Mouse (Mus musculus) midbrain, embryonic 14.5 days (tissue): ENCODE data around the gene Hkdc1. TPM values are rescaled to one million over a fixed set of nuclear protein-coding genes. Genes with fewer than 3 reads are reported as not detected.
A peak's percentile ranks its signal among the peaks of the same experiment; 100 is the strongest.

Experiments
- ATAC-seq: fragments of 200-750 bp; cut with Nextera tagmentation; 2 replicates; pipeline ENCODE4 v1.8.0; 2017; ENCODE audit warnings: moderate number of reproducible peaks, moderate library complexity; ENCODE audit not compliant: low FRiP score, low TSS enrichment
- DNase-seq: peaks from one replicate; pipeline ENCODE4 v3.0.0-alpha.2; 2015
- H3K27ac ChIP-seq: fragments of 300-500 bp; sonication (generic); replicated peaks from 2 replicates; pipeline ENCODE4 v1.5.1; 2014; ENCODE audit warnings: mild to moderate bottlenecking, low read depth, low read length, moderate library complexity
- H3K27me3 ChIP-seq: fragments of 300-500 bp; sonication (generic); 2 replicates; pipeline ENCODE4 v1.6.1; 2014; ENCODE audit warnings: low read length, control low read depth, mixed read lengths; ENCODE audit not compliant: control insufficient read depth, insufficient read depth
- H3K36me3 ChIP-seq: fragments of 300-500 bp; sonication (generic); 2 replicates; pipeline ENCODE4 v1.6.1; 2014; ENCODE audit warnings: low read length, control low read depth; ENCODE audit not compliant: control insufficient read depth, insufficient read depth
- H3K4me1 ChIP-seq: fragments of 300-500 bp; sonication (generic); 2 replicates; pipeline ENCODE4 v1.6.1; 2014; ENCODE audit warnings: mild to moderate bottlenecking, antibody characterized with exemption, low read length, control low read depth; ENCODE audit not compliant: control insufficient read depth, insufficient read depth
- H3K4me2 ChIP-seq: fragments of 300-500 bp; sonication (generic); 2 replicates; pipeline ENCODE4 v1.6.1; 2014; ENCODE audit warnings: mild to moderate bottlenecking, low read length, moderate library complexity
- H3K4me3 ChIP-seq: fragments of 300-500 bp; sonication (generic); replicated peaks from 2 replicates; pipeline ENCODE4 v1.5.1; 2014; ENCODE audit warnings: low read depth, low read length
- H3K9ac ChIP-seq: fragments of 300-500 bp; sonication (generic); replicated peaks from 2 replicates; pipeline ENCODE4 v1.6.1; 2014; ENCODE audit warnings: mild to moderate bottlenecking, low read length, moderate library complexity
- H3K9me3 ChIP-seq: fragments of 300-500 bp; sonication (generic); 2 replicates; pipeline ENCODE4 v1.6.1; 2016; ENCODE audit warnings: low read length, control low read depth, mixed read lengths; ENCODE audit not compliant: control insufficient read depth
- WGBS: fragments of 180-500 bp; shearing (Covaris S2); extraction: QIAGEN DNeasy Blood & Tissue Kit; methylation state at CpG from one replicate; pipeline ENCODE4 v1.1.7; 2014; 5-methylcytosine and 5-hydroxymethylcytosine counted together
- polyA plus RNA-seq: library from polyadenylated mRNA; unstranded; fragments of >200 nt; fragmentation: Nextera tagmentation; extraction: Ambion mirVana; gene quantifications from 2 replicates; pipeline ENCODE4 v1.2.1, GENCODE M21; 2014

The Hkdc1 gene
- polyA plus RNA-seq, 1 experiment from 2014 or later = 0.29 TPM

DNA sequence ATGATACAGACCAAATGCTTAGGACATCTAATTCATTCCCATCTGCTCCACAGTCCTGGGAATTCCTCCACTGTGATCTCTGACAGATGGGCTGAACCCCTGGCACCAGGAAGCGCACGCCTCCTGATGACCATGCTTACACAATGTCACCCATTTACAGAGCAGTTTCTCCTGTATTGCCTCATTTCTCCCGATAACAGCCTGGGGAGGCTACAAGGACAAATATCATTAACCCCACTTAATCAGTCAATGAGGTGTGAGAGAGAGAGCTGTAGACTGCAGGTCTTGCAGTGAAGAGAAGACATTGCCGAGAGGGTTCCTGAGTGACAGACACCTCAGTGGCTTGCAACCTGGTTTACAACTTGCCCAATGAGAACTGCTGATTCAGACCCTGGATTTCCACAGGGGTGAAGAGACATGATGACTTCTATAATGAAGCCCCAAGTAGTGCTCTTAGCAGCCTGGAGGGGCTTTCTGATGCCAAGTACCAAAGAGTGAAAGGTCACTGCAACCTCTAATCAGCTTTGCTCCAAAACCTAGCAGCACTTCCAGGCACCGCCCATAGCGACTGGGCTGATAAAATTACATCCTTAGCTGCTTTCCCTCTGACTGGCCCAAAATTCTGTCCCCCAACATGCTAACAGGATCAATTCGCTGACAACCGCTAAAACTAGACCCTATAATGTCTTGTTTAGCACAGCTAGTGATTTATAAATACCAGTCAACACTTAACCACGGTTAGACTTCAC is 78.1 kb downstream of the Hkdc1 start:
- no peak overlapping the region for H3K4me3 ChIP-seq
- H3K4me1 ChIP-seq = peaks cover 11% of the 10 kb centered on the region; the same call in 1 of the 2 replicates
- WGBS = 91% methylated on average over 9 of the region's 9 CpGs
- no peaks in the 10 kb centered on the region for H3K36me3 ChIP-seq
- no peak overlapping the region for H3K27ac ChIP-seq
- H3K27me3 ChIP-seq = no peaks in the 10 kb centered on the region
- no peak overlapping the region for H3K9ac ChIP-seq
- no peak for DNase-seq
- ATAC-seq = no peak
- no peaks in the 10 kb centered on the region for H3K9me3 ChIP-seq
- H3K4me2 ChIP-seq = no peak overlapping the region

DNA sequence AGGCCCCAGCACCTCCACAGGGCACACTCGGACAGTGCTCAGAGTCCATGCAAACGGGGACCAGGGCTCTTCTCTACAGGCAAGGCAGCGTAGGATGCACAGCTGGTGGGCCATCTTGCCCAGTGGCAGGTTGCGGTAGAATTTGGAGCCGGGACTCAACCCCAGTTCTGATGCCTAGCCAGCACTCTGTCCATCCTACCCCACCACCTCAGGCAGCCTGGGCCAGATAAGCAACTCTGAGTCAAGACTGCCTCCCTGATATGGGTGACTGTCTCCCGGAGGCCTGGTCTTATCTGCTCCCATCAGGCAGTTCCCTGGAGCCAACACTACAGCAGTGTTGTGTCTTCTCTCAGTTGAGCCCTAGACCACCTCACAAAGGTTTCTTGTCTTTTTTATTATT is 79.8 kb downstream of the Hkdc1 start:
- no peak for DNase-seq
- Histone ChIP-seq H3K9me3 (no peaks in the 10 kb centered on the region), H3K4me1 (peaks cover 20% of the 10 kb centered on the region), H3K4me2 (no peak overlapping the region), H3K27me3 (no peaks in the 10 kb centered on the region), H3K4me3 (no peak overlapping the region), H3K36me3 (no peaks in the 10 kb centered on the region), H3K9ac (no peak overlapping the region), H3K27ac (no peak overlapping the region)
- no peak for ATAC-seq
- 90% methylated on average over 6 of the region's 6 CpGs for WGBS

DNA sequence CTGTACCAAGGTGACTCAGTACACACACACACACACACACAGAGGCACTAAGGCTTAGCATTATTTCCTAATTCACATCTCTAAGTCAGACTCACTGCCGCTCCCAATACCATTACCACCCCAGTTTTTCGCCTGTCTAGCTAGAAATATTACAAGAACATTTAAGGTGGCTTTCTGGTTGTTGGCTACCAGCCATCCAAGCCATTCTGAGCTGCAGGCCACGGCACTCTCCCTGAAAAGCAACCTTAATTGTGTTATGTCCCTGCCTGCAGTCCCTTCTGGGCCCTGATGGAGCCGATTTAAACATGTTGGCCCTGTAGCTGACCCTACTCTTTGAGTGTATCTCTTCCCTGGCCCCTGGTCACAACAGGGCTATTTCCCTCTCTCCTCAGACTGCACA is 80.3 kb downstream of the Hkdc1 start:
- H3K4me1 ChIP-seq = peaks cover 20% of the 10 kb centered on the region
- H3K4me3 ChIP-seq = no peak overlapping the region
- DNase-seq (no peak), ATAC-seq (no peak)
- 93% methylated on average over 4 of the region's 4 CpGs for WGBS
- H3K36me3 ChIP-seq = no peaks in the 10 kb centered on the region
- no peaks in the 10 kb centered on the region for H3K9me3 ChIP-seq
- no peaks in the 10 kb centered on the region for H3K27me3 ChIP-seq
- no peak overlapping the region for H3K27ac ChIP-seq
- no peak overlapping the region for H3K4me2 ChIP-seq
- no peak overlapping the region for H3K9ac ChIP-seq

DNA sequence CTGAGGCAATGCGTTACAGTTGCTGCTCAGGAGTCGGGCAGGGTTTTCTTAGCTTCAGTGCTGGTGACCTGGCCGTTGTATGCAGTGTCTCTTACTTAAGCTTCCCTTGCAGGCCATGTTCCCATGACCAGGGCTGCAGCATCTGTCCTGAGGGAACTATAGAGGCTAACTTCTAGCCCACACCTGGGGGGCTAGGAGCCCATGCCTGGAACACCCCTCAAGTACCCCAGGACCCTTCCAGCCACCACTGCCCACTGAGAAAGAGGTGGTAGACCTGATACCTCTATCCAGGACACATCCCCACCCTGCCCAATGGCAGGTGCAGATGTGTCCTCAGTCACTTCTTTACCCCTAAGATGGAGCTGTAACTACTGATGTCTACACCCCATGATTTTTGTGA is 81.3 kb downstream of the Hkdc1 start:
- H3K4me3 ChIP-seq = peak overlapping the region; percentile 71
- H3K27ac ChIP-seq = peak overlapping the region; percentile 85
- peaks cover 20% of the 10 kb centered on the region for H3K4me1 ChIP-seq
- peak overlapping the region; percentile 82 for H3K9ac ChIP-seq
- H3K27me3 ChIP-seq = no peaks in the 10 kb centered on the region
- 26% methylated on average over 3 of the region's 3 CpGs for WGBS
- no peak for DNase-seq
- peak overlapping the region; percentile 87 for H3K4me2 ChIP-seq
- no peak for ATAC-seq
- H3K9me3 ChIP-seq = no peaks in the 10 kb centered on the region
- H3K36me3 ChIP-seq = no peaks in the 10 kb centered on the region

DNA sequence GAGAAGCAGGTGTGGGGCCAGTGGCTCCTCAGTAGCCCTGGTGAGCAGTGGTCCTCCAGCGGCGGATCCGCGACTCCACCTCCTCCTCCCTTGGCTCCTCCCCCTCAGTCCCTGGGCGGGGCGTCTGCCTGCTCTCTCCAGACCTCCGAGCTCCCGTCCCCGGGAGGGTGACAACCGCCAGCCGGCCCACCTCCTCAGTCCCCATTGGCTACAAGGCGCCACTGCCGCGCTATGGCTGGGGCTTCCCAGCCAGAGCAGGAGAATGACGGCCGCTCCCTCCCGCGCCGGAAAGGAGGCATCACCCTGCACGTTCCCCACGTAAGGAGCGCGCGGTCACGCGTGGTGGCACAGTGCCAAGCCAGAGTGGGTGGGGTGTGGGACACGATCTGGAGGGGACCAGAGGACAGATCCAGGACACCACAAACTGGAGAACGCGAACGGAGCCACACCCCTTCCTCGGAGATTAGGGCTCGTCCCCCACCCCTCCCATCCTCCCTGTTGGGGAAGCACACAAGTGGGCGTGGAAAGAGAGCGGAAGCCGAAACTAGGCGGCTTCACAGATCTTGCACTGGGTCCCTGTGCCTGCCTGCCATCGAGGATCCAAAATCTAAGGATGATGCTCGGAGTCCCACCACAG is 82.1 kb downstream of the Hkdc1 start:
- Histone ChIP-seq H3K9me3 (no peaks in the 10 kb centered on the region), H3K27ac (peak overlapping the region; percentile 85), H3K4me3 (peak overlapping the region; percentile 71), H3K9ac (peak overlapping the region; percentile 82), H3K4me1 (peaks cover 20% of the 10 kb centered on the region), H3K4me2 (peak overlapping the region; percentile 87), H3K36me3 (no peaks in the 10 kb centered on the region), H3K27me3 (no peaks in the 10 kb centered on the region)
- peak; percentile 96 for ATAC-seq
- peak; percentile 95 for DNase-seq
- under 1% methylated on average over 38 of the region's 38 CpGs for WGBS

DNA sequence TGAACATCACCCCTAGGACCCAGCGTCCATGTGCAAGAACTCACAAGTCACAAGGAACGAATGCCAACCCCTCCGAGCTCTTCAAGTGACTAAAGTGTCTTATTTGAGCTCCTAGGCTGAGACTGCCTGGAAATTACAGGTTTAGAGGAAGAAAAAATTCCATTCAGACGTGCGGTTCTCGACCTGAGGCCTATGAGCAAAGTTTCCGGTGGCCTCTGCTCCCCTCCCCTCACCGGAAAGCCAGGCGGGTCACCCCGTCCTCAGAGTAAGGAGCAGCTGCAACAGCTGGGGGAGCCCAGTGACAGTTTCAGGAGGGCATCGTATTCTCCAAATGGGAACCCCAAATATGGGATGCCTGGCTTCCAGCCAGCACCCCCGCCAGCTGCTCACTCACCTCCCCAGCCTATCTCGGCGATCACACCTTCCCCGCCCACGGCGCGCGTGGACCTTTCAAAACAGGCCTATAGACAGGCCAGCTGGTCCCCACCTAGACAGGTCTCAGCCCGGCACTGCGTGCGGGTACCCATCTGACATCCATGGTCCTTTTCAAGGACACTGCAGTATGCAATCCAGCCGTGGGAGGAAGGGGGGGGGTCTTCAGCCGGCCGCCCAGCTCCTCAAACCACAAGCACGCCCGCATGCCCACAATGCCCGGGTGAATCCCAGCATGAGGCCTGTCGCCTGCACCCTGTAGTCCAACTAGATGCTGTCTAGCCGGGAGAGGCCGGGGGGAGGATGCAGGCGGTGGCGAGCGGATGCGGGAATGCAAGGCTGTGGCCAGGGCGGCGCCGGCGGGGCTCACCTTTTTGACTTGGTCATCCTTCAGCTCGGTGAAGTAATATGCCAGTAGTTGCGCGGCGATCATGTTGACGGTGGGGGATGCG is 82.8 kb downstream of the Hkdc1 start:
- Histone ChIP-seq H3K4me3 (peak overlapping the region; percentile 71), H3K4me2 (peak overlapping the region; percentile 87), H3K9me3 (no peaks in the 10 kb centered on the region), H3K27ac (peak overlapping the region; percentile 85), H3K4me1 (peaks cover 20% of the 10 kb centered on the region), H3K36me3 (no peaks in the 10 kb centered on the region), H3K9ac (peak overlapping the region; percentile 82), H3K27me3 (no peaks in the 10 kb centered on the region)
- ATAC-seq = peak; percentile 68
- WGBS = 4% methylated on average over 45 of the region's 45 CpGs
- DNase-seq = peak; percentile 54

DNA sequence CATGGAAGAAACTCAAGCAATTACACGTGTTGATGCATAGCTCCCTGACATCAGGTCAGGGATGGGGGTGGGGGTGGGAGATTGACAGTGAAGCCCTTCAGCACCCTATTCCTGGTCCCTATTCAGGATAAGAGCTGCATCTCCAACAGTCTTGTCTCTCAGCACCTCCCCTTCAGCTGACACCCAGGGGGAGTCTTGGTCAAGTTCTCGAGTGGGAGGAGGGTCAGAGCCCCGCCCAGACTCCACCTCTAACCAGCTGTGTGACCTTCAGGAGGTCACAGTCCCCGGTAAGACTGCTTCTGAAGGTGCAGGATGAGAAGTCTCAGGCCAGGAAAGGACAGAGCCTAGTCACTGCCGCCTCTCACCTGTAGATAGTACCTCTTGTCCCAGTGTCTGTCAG is 83.7 kb downstream of the Hkdc1 start:
- Histone ChIP-seq H3K4me3 (peak overlapping the region; percentile 71), H3K4me1 (peaks cover 20% of the 10 kb centered on the region), H3K9ac (peak overlapping the region; percentile 82; the same call in 1 of the 2 replicates), H3K36me3 (no peaks in the 10 kb centered on the region), H3K9me3 (no peaks in the 10 kb centered on the region), H3K4me2 (peak overlapping the region; percentile 87), H3K27me3 (no peaks in the 10 kb centered on the region), H3K27ac (no peak overlapping the region)
- WGBS = 33% methylated on average over 5 of the region's 5 CpGs
- no peak for ATAC-seq
- no peak for DNase-seq

DNA sequence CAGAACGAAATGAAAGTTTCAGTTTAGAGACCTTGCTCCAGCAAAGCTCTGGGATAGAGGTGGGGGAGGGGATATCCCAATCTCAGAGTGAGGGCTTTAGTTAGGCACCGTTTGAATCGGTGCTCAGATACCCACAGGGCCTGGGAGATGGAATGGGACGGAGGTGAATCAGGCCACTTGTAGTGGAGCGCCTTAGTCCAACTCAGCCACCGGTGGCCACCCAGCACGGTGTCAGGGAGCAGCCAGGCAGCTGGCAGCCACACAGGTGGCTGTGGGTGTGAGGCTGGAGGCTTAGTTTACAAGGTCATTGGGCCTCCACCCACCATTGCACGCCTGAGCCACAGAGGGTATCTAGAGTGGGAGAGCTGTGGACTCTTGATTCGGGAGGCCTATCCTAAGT is 84.1 kb downstream of the Hkdc1 start:
- no peaks in the 10 kb centered on the region for H3K36me3 ChIP-seq
- peak overlapping the region; percentile 82; the same call in 1 of the 2 replicates for H3K9ac ChIP-seq
- H3K27me3 ChIP-seq = no peaks in the 10 kb centered on the region
- ATAC-seq (no peak), DNase-seq (no peak)
- peaks cover 20% of the 10 kb centered on the region for H3K4me1 ChIP-seq
- H3K9me3 ChIP-seq = no peaks in the 10 kb centered on the region
- H3K4me2 ChIP-seq = peak overlapping the region; percentile 87
- peak overlapping the region; percentile 71; the same call in 1 of the 2 replicates for H3K4me3 ChIP-seq
- 32% methylated on average over 9 of the region's 9 CpGs for WGBS
- H3K27ac ChIP-seq = no peak overlapping the region
